Mouse (Mus musculus): ENCODE measurements at regions not wholly inside any gene's neighbourhood (a gene's known extent, or its start where the extent isn't known, plus 50 kb on each side); places are given as distances from the start of the nearest gene placed in this dataset.

GRCm38 (mm10) chr3:119653007-119653565, 131.2 kb downstream of the Ptbp2 start:
- DNase-seq (ENCODE audit: low spot score) = no peak
- H3K27me3 ChIP-seq (replicated peaks; ENCODE audit: control insufficient read depth, insufficient read depth, low read length) = no peaks in the 10 kb centered on the region
- ATAC-seq (replicated peaks; ENCODE audit: low FRiP score, low TSS enrichment, low read depth) = no peak
- H3K4me3 ChIP-seq (ENCODE audit: low read depth, low read length) = no peak overlapping the region
- no peaks in the 10 kb centered on the region for H3K4me1 ChIP-seq (replicated peaks; ENCODE audit: control insufficient read depth, insufficient read depth, low read length)
- 95% methylated on average over 14 of the region's 14 CpGs for WGBS
- H3K4me2 ChIP-seq (ENCODE audit: low read length) = no peak overlapping the region
- no peaks in the 10 kb centered on the region for H3K36me3 ChIP-seq (ENCODE audit: control insufficient read depth, insufficient read depth, low read length)
- no peak overlapping the region for H3K9ac ChIP-seq (ENCODE audit: low read length)
- H3K27ac ChIP-seq (ENCODE audit: low read depth) = no peak overlapping the region
- no peaks in the 10 kb centered on the region for H3K9me3 ChIP-seq (ENCODE audit: control insufficient read depth, low read length)

DNA sequence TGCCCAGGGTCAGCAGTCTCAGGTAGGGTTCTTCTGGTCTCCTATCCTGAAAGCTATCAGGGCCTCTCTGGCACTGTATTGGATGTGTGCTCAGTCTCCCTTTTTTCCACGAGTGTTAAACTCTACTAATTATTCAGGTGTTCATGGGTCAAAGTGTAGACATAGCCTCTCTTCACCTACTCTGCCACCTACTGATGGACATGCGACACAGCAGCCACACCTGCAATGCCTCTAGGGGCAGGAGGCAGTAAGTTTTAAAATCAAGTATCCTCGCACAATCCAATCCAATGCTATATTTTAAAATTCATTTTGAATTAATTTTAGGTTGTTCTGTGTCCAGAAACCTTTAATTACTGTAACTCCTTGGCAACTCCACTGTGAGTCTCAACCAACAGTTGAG, 145.6 kb downstream of the Ptbp2 start:
- no peaks in the 10 kb centered on the region for H3K27me3 ChIP-seq (replicated peaks; ENCODE audit: control insufficient read depth, insufficient read depth, low read length)
- no peak overlapping the region for H3K4me2 ChIP-seq (ENCODE audit: low read length)
- H3K4me3 ChIP-seq (ENCODE audit: low read depth, low read length) = no peak overlapping the region
- H3K36me3 ChIP-seq (ENCODE audit: control insufficient read depth, insufficient read depth, low read length) = no peaks in the 10 kb centered on the region
- no peaks in the 10 kb centered on the region for H3K4me1 ChIP-seq (replicated peaks; ENCODE audit: control insufficient read depth, insufficient read depth, low read length)
- H3K9me3 ChIP-seq (ENCODE audit: control insufficient read depth, low read length) = no peaks in the 10 kb centered on the region
- DNase-seq (ENCODE audit: low spot score) = no peak
- no peak overlapping the region for H3K9ac ChIP-seq (ENCODE audit: low read length)
- H3K27ac ChIP-seq (ENCODE audit: low read depth) = no peak overlapping the region
- ATAC-seq (replicated peaks; ENCODE audit: low FRiP score, low TSS enrichment, low read depth) = no peak
- WGBS = 61% methylated on average over 3 of the region's 3 CpGs

DNA sequence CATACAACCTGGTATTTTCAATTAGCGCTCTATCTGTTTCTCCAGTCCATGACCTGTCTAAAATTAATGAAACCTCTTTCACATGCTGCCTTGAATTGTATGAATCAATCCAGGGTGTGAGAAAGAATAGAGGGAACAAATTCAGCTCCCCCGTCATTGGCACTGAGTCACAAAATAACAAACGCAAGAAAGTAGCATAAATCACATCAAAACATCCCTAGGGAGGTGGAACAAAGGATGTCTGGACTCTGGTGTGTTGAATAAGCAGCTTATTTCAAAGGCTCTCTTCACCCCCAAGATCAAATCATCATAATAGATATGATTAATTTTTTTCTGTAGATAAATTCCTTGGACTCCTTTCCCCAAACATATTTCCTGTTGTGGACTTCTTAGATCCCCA, 148.6 kb downstream of the Ptbp2 start:
- no peak overlapping the region for H3K4me2 ChIP-seq (ENCODE audit: low read length)
- H3K4me3 ChIP-seq (ENCODE audit: low read depth, low read length) = no peak overlapping the region
- DNase-seq (ENCODE audit: low spot score) = no peak
- 63% methylated on average over 3 of the region's 3 CpGs for WGBS
- no peak for ATAC-seq (replicated peaks; ENCODE audit: low FRiP score, low TSS enrichment, low read depth)
- no peak overlapping the region for H3K9ac ChIP-seq (ENCODE audit: low read length)
- H3K27ac ChIP-seq (ENCODE audit: low read depth) = no peak overlapping the region
- H3K9me3 ChIP-seq (ENCODE audit: control insufficient read depth, low read length) = no peaks in the 10 kb centered on the region
- H3K36me3 ChIP-seq (ENCODE audit: control insufficient read depth, insufficient read depth, low read length) = no peaks in the 10 kb centered on the region
- H3K27me3 ChIP-seq (replicated peaks; ENCODE audit: control insufficient read depth, insufficient read depth, low read length) = no peaks in the 10 kb centered on the region
- H3K4me1 ChIP-seq (replicated peaks; ENCODE audit: control insufficient read depth, insufficient read depth, low read length) = no peaks in the 10 kb centered on the region

- no peak for ATAC-seq (replicated peaks; ENCODE audit: low FRiP score, low TSS enrichment, low read depth)
- H3K9ac ChIP-seq (ENCODE audit: low read length) = no peak overlapping the region
- DNase-seq (ENCODE audit: low spot score) = no peak
- H3K27me3 ChIP-seq (replicated peaks; ENCODE audit: control insufficient read depth, insufficient read depth, low read length) = no peaks in the 10 kb centered on the region
- no peaks in the 10 kb centered on the region for H3K36me3 ChIP-seq (ENCODE audit: control insufficient read depth, insufficient read depth, low read length)
- no peak overlapping the region for H3K4me2 ChIP-seq (ENCODE audit: low read length)
- no peaks in the 10 kb centered on the region for H3K4me1 ChIP-seq (replicated peaks; ENCODE audit: control insufficient read depth, insufficient read depth, low read length)
- H3K27ac ChIP-seq (ENCODE audit: low read depth) = no peak overlapping the region
- H3K4me3 ChIP-seq (ENCODE audit: low read depth, low read length) = no peak overlapping the region
- H3K9me3 ChIP-seq (ENCODE audit: control insufficient read depth, low read length) = no peaks in the 10 kb centered on the region
- 87% methylated on average over 2 of the region's 2 CpGs for WGBS
Observed at GRCm38 (mm10) chr3:119633516-119633915, 150.8 kb downstream of the Ptbp2 start.

GRCm38 (mm10) chr3:119606116-119606515, 178.2 kb downstream of the Ptbp2 start:
- Histone ChIP-seq H3K4me3 (ENCODE audit: low read depth, low read length) (no peak overlapping the region), H3K4me1 (replicated peaks; ENCODE audit: control insufficient read depth, insufficient read depth, low read length) (no peaks in the 10 kb centered on the region), H3K27me3 (replicated peaks; ENCODE audit: control insufficient read depth, insufficient read depth, low read length) (no peaks in the 10 kb centered on the region), H3K4me2 (ENCODE audit: low read length) (no peak overlapping the region), H3K9me3 (ENCODE audit: control insufficient read depth, low read length) (no peaks in the 10 kb centered on the region), H3K36me3 (ENCODE audit: control insufficient read depth, insufficient read depth, low read length) (no peaks in the 10 kb centered on the region), H3K27ac (ENCODE audit: low read depth) (no peak overlapping the region), H3K9ac (ENCODE audit: low read length) (no peak overlapping the region)
- WGBS = 93% methylated on average over 1 of the region's 1 CpGs
- ATAC-seq (replicated peaks; ENCODE audit: low FRiP score, low TSS enrichment, low read depth) = no peak
- DNase-seq (ENCODE audit: low spot score) = no peak

GRCm38 (mm10) chr3:119588872-119589416, 195.3 kb downstream of the Ptbp2 start:
- ATAC-seq (replicated peaks; ENCODE audit: low FRiP score, low TSS enrichment, low read depth) (no peak), DNase-seq (ENCODE audit: low spot score) (no peak)
- Histone ChIP-seq H3K36me3 (ENCODE audit: control insufficient read depth, insufficient read depth, low read length) (no peaks in the 10 kb centered on the region), H3K4me1 (replicated peaks; ENCODE audit: control insufficient read depth, insufficient read depth, low read length) (no peaks in the 10 kb centered on the region), H3K27ac (ENCODE audit: low read depth) (no peak overlapping the region), H3K4me3 (ENCODE audit: low read depth, low read length) (no peak overlapping the region), H3K9ac (ENCODE audit: low read length) (no peak overlapping the region), H3K9me3 (ENCODE audit: control insufficient read depth, low read length) (no peaks in the 10 kb centered on the region), H3K4me2 (ENCODE audit: low read length) (no peak overlapping the region), H3K27me3 (replicated peaks; ENCODE audit: control insufficient read depth, insufficient read depth, low read length) (no peaks in the 10 kb centered on the region)
- 89% methylated on average over 4 of the region's 4 CpGs for WGBS

DNA sequence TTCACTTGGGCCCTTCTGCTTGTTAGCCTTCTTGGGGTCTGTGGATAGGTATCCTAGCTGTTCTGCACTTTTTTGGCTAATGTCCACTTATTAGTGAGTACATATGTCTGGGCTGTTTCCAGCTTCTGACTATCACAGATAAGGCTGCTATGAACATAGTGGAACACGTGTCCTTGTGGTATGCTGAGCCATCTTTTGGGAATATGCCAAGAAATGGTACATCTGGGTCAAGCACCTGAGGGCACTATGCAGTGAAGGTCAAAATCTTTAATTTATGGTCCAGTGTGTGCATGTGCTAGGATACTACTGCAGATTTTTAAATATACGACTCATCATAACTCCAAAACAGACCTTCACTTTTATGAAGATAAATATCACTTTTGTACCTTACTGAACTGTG, 196.3 kb downstream of the Ptbp2 start:
- Histone ChIP-seq H3K4me2 (ENCODE audit: low read length) (no peak overlapping the region), H3K27ac (ENCODE audit: low read depth) (no peak overlapping the region), H3K4me3 (ENCODE audit: low read depth, low read length) (no peak overlapping the region), H3K27me3 (replicated peaks; ENCODE audit: control insufficient read depth, insufficient read depth, low read length) (no peaks in the 10 kb centered on the region), H3K36me3 (ENCODE audit: control insufficient read depth, insufficient read depth, low read length) (no peaks in the 10 kb centered on the region), H3K9ac (ENCODE audit: low read length) (no peak overlapping the region), H3K9me3 (ENCODE audit: control insufficient read depth, low read length) (no peaks in the 10 kb centered on the region), H3K4me1 (replicated peaks; ENCODE audit: control insufficient read depth, insufficient read depth, low read length) (no peaks in the 10 kb centered on the region)
- 66% methylated on average over 2 of the region's 2 CpGs for WGBS
- DNase-seq (ENCODE audit: low spot score) (no peak), ATAC-seq (replicated peaks; ENCODE audit: low FRiP score, low TSS enrichment, low read depth) (no peak)

GRCm38 (mm10) chr3:119575516-119575915, 208.8 kb downstream of the Ptbp2 start:
- WGBS = 46% methylated on average over 3 of the region's 3 CpGs
- Histone ChIP-seq H3K36me3 (ENCODE audit: control insufficient read depth, insufficient read depth, low read length) (no peaks in the 10 kb centered on the region), H3K9ac (ENCODE audit: low read length) (no peak overlapping the region), H3K4me2 (ENCODE audit: low read length) (no peak overlapping the region), H3K9me3 (ENCODE audit: control insufficient read depth, low read length) (no peaks in the 10 kb centered on the region), H3K27ac (ENCODE audit: low read depth) (no peak overlapping the region), H3K4me1 (replicated peaks; ENCODE audit: control insufficient read depth, insufficient read depth, low read length) (no peaks in the 10 kb centered on the region), H3K4me3 (ENCODE audit: low read depth, low read length) (no peak overlapping the region), H3K27me3 (replicated peaks; ENCODE audit: control insufficient read depth, insufficient read depth, low read length) (no peaks in the 10 kb centered on the region)
- ATAC-seq (replicated peaks; ENCODE audit: low FRiP score, low TSS enrichment, low read depth) (no peak), DNase-seq (ENCODE audit: low spot score) (no peak)

- H3K27me3 ChIP-seq (replicated peaks; ENCODE audit: control insufficient read depth, insufficient read depth, low read length) = no peaks in the 10 kb centered on the region
- DNase-seq (ENCODE audit: low spot score) = no peak
- no peak overlapping the region for H3K9ac ChIP-seq (ENCODE audit: low read length)
- no peak overlapping the region for H3K4me2 ChIP-seq (ENCODE audit: low read length)
- H3K4me3 ChIP-seq (ENCODE audit: low read depth, low read length) = no peak overlapping the region
- no peaks in the 10 kb centered on the region for H3K36me3 ChIP-seq (ENCODE audit: control insufficient read depth, insufficient read depth, low read length)
- no peaks in the 10 kb centered on the region for H3K4me1 ChIP-seq (replicated peaks; ENCODE audit: control insufficient read depth, insufficient read depth, low read length)
- no peak overlapping the region for H3K27ac ChIP-seq (ENCODE audit: low read depth)
- WGBS = 72% methylated on average over 7 of the region's 7 CpGs
- no peaks in the 10 kb centered on the region for H3K9me3 ChIP-seq (ENCODE audit: control insufficient read depth, low read length)
- no peak for ATAC-seq (replicated peaks; ENCODE audit: low FRiP score, low TSS enrichment, low read depth)
Observed at GRCm38 (mm10) chr3:119537884-119538283, 246.4 kb downstream of the Ptbp2 start.

All from intestine, embryonic 14.5 days (tissue).